Mouse (Mus musculus) heart, adult 9 months (tissue): ENCODE measurements around the gene Mark4.

Experiments used
- DNase-seq, 2 experiments: peaks; one replicate each; pipeline ENCODE4 v3.0.0; 2022; ENCODE audit warnings: low spot score in 2 of 2

Gene Mark4

DNA sequence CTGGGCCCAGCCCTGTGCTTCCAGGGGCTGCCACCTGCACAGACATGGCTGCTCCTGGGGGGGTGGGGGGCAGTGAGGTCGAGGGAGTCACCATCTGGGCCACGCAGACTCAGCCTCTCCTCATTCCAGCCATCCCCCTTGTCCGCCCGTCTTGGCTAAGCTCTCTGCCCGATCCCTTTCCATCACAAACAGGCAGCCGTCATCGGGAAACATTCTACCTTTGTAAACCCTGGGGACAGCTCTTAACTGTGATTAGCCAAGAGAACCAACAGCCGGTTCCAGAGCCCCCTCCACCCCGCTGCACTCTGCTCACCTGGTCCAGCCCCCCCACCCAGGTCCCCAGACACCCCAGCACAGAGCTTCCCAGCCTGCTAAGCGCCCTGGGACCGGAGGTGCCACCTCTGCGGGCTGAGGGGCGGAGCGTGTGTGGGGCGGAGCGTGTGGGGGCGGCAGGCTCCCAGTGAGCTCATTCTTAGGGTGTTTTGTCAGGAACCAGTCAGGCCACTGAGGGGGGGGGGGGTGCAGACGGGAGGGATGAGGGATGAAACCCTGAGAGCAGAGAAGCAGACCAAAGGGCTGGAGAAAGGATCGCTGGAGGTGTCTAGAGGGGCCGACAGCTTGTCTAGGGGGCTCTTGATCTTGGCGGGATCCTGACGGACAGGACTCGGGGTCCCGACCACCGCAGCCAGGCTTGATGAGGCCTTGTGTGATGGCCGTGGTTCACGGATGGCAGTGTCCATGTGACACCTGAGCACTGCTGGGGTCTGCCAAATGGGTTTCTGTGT lies 58.9 kb downstream of the Mark4 start:
- no peak for DNase-seq

GRCm38 (mm10) chr7:19394484-19394883 lies 64.1 kb downstream of the Mark4 start:
- DNase-seq, result no peak

GRCm38 (mm10) chr7:19388699-19389413 lies 69.8 kb downstream of the Mark4 start:
- no peak for DNase-seq

- DNase-seq, result no peak
These were observed 74.9 kb downstream of the Mark4 start for GRCm38 (mm10) chr7:19383708-19384107.

DNA sequence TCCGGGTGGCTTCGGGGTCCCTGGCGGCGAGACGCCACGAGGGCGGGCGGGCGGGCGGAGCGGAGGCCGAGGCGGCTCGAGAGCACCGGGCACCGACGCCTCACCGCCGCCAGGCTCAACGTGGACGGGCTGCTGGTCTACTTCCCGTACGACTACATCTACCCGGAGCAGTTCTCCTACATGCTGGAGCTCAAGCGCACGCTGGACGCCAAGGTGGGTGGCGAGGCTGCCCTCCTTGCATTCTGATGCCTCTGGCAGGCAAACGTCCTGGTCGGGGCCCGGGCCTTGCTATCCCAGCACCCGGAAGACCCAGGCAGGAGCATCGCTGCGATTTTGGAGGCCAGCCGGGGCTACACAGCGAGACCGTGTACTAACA lies 76.5 kb downstream of the Mark4 start:
- no peak for DNase-seq

DNA sequence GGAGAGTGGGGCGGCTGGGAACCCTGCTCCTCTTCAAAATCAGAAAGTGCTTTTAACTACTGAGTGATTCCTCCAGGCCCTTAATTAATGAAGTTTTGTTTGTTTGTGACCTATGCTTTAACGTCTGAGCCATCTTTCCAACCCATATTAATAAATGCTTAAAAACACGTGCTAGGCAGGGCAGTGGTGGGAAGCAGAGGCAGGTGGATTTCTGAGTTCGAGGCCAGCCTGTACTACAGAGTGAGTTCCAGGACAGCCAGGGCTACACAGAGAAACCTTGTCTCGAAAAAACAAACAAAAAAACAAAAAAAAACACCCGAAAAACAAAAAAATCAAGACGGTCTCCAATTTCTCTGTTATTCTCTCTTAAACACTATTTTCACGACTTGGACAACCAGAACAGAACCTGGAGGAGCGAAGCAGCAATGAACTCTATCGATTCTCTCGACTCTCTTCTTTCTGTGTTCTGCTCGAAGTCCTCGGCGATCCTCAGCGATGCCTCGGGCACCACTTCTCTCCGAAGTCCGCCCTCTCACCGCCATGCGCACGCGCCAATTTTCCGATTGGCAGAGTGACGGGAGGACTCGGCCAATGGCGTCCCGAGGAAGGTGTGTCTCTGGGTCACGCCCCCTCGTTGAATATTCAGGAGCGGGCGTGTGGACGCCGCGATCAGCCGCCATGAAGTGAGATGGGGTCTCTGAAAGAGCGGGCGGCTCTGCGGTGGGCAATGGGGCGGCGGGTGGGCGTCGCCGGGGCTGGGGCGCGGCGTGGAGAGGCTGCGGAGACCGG lies 77.0 kb downstream of the Mark4 start, which contains the start of gene Ercc2:
Gene Ercc2, plus strand, starts transcription at position 634 of the 789 bp plus-strand sequence.
- DNase-seq, result peak; percentile 96 to 98

- DNase-seq, result no peak
These were observed 80.6 kb downstream of the Mark4 start for GRCm38 (mm10) chr7:19378049-19378448.

DNA sequence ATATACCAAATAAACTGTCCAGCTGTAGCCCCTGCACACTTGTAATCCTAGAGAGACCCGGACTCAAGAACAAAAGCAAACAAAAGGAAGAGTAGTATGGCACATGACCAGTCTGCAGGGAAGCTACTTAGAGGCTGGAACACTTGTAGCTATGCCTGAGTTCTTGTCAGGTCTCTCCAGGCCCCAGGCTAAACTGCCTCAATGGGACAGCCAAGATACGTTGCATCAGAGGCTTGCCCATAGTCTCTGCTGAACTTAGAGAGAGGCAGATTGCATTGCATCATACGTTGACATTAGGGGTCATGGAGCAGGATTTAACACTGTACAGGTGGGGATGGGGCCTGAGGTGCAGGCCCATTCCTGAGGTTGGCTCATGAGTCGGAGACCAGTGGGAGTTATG lies 82.6 kb downstream of the Mark4 start:
- no peak for DNase-seq

DNA sequence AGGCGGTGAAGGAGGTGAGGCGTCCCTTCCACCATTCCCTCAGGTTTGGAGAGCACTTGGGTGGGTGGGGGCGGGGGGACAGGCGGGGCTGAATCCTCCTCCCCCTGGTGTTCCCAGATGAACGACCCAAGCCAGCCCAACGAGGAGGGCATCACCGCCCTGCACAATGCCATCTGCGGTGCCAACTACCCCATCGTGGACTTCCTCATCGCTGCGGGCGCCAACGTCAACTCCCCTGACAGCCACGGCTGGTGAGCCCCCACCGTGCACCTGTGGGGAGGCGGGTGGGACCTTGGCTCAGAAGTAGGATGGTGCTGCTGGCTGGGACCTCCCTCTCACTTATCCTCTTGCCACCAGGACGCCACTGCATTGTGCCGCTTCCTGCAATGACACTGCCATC lies 83.3 kb downstream of the Mark4 start:
- DNase-seq, result no peak
